Mouse (Mus musculus) spleen, adult 12 weeks (tissue): ENCODE data around the gene Plekhh3.
A peak's percentile ranks its signal among the peaks of the same experiment; 100 is the strongest.
"Not testable (repeated sequence)": the region's sequence is repeated elsewhere in the genome, so short reads cannot be mapped to it uniquely, and the experiment has no call there.

Experiments
- DNase-seq: peaks from one replicate; pipeline ENCODE4 v3.0.0; 2022; ENCODE audit warnings: low spot score

Plekhh3 gene

DNA sequence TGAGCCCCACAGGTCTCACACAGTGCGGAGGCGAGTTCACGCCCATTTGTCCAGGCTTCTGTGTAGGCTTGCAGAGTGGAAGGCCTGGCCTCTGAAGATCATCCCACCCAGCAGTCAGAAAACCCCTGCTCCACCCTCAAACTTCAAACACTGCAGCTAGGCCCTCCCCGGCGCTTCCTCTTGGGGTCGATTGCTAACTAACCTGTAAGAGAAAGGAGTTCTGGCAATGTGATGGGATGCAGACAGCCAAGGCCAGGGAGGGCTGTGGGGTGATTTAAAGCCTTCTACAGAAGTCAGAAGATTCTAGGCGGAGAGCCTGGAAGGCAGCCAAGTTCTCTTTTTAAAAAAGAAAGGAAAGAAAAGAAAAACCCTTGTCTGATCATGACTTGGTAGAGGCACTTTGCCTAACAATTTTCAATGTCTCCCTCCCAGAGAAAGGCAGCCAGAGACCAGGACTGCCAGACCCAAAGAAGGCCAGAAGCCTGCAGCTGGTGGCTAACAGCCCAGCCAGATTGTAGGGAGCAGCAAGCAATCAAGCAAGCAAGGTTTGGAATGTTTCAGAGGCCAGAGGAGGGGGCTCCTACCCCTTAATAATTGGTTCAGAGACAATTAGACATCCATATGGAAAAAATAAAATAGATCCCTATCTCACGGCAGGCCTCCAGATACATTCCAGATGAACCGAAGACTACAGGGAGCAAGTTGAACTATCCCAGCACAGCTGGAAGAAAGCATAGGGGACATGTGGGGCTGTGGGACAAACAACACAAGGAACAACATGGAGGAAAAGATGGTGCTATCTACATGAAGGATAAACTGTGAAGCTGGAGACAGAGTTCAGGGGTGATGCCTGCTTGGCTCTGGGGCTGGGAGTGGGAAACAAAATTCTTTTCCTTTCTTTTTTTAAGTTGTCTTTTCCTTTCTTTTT, 21.7 kb downstream of the Plekhh3 start:
- no peak for DNase-seq

GRCm38 (mm10) chr11:101148751-101149150, 22.4 kb downstream of the Plekhh3 start:
- DNase-seq: no peak

DNA sequence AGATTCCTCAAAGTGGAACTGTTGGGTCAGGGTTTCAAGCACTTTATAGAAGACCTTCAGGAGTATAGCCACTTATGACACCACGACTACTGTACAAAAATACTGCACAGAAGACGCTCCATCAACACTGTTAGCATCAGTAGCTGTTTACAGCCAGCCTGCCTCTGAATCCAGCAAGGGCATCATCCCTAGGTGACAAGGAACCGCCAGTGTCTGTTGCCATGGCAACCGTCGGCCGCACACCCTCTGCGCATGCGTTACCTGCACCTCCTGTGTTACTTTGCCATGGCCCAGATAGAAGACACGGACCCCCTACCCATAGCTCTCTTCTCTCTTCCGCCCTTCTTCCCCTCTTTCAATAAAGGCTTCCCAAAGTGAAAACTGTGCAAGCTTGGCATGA, 24.8 kb downstream of the Plekhh3 start:
- DNase-seq: no peak

- peak; percentile 34 for DNase-seq
These were observed 27.6 kb downstream of the Plekhh3 start for GRCm38 (mm10) chr11:101143338-101144225.

- no peak for DNase-seq
These were observed 28.8 kb downstream of the Plekhh3 start for GRCm38 (mm10) chr11:101142215-101142967.

DNA sequence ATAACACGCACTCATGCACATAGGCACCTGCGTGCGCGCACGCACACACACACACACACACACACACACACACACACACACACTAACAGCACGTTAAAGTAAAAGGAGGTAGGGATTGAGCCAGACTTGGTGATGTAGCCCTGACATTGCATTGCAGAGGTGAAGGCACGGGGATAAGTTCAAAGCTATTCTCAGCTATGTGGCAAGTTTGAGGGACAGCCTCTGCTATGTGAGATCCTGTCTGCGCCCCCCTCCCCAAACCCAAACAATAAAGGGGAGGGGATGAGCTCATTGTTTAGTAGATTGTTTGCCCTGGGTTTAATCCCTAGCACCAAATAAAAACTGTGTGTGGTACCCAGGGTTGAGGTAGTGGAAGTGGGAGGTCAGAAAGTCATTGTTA, 30.1 kb downstream of the Plekhh3 start:
- DNase-seq: no peak

DNA sequence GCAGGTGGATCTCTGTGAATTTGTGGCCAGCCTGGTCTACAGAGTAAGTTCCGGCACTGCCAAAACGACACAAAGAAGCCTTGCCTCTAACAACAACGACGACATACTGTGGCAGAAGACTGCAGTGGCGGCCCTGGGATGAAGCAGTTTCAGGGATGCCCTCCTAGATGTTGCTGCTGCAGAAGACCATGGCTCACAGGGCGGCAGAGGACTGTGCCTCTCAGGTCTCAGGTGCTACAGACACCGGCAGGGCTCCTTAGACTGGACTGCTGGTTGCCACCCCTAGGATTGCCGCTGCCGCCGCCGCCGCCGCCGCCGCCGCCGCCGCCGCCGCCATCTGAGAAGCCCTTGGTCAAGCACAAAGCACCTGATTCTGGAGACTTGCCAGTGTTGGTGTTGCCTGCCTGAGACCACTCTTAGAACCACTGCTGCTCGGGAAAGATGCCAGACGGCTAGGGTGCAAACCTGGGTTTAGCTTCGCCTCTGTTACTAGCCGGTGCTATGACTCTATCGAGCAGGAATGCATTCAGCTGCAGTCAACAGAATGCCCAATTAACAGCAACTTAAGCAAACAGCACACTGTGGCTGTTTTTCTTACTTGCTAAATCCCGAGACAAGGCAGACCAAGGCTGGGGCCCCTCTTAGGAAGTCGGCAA, 30.9 kb downstream of the Plekhh3 start:
- DNase-seq: no peak

DNA sequence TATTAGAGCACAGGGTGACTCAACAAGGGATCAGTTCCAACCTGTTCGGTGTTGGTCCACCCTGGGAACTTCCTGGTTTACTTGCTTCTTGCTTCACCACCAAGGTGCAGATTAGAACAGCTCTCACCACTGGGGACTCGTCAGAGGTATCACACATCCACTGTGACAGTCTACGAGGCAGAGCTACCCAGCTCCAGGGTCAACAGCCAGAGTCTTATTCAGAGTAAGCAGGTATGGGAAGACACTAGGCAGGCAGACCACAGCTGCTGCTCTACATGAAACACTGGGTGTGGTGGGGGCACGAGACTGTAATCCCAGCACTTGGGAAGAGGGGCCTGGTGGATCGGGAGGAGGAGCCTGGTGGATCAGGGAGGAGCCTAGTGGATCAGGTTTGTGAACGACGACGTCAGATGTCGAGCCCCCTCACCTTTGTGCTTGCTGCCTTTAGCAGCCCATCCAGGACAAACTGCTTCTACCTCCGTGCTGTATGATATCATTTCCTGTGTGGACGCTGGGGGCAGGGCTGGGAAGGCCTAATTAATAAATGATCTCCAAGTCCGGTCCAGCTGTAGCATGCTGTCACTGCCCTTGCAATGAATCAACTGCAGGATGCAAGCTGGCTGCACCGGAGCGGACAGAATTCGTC, 32.5 kb downstream of the Plekhh3 start:
- DNase-seq: no peak

- no peak for DNase-seq
These were observed 34.2 kb downstream of the Plekhh3 start for GRCm38 (mm10) chr11:101137000-101137399.

DNA sequence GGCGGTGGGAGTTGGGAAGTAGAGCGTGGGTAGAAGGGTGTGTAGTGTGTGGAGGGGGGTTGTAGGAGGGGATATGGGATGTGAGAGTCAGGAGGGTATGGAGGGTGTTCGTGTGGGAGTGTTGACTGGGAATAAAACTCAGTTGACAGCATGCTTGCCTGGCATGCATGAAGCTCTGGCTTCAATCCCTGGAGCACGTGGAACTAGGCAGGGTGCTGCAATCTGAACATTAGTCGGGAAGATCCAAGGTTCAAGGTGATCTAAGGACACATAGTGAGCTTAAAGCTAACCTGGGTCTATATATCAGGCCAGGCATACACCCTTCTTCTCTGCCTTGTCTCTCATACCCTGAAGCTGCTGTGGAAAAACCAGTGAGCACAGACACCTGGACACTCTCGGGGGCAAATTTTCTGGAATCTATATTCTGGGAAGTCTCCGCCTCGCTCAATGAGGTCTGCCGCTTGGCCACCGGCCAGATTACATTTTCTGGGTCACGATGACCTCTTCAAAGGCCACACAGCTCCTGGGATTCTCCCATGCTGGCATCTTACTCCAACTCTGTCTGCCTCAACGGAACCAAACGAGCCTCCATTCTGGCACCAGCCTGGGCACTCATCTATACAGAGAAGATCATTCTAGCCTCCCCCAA, 36.8 kb downstream of the Plekhh3 start:
- DNase-seq: no peak

- no peak for DNase-seq
These were observed 38.1 kb downstream of the Plekhh3 start for GRCm38 (mm10) chr11:101133037-101133436.

- no peak for DNase-seq
These were observed 39.5 kb downstream of the Plekhh3 start for GRCm38 (mm10) chr11:101131701-101132100.

GRCm38 (mm10) chr11:101131187-101131586, 40.0 kb downstream of the Plekhh3 start:
- DNase-seq: no peak

- no peak for DNase-seq
These were observed 40.9 kb downstream of the Plekhh3 start for GRCm38 (mm10) chr11:101130056-101130756.

GRCm38 (mm10) chr11:101128996-101129577, 42.1 kb downstream of the Plekhh3 start:
- DNase-seq: no peak

DNA sequence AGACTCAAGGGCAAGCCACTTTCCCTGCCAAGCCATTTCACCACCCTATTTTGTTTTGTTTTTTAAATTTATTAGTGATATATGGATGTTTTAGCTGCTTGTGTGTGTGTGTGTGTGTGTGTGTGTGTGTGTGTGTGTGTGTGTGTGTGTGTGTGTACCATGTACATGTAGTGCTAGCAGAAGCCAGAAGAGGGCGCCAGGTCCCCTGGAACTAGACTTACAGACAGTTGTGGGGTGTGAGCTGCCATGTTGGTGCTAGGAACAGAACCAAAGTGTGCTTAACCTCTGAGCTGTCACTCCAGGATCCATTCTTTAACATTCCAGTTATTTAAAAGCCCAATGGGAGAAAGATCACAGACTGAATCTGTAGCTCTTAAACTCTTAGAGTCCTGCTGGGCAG, 44.1 kb downstream of the Plekhh3 start:
- no peak for DNase-seq

GRCm38 (mm10) chr11:101125008-101125407, 46.1 kb downstream of the Plekhh3 start:
- DNase-seq: not testable (repeated sequence)

GRCm38 (mm10) chr11:101124494-101124893, 46.7 kb downstream of the Plekhh3 start:
- DNase-seq: not testable (repeated sequence)

DNA sequence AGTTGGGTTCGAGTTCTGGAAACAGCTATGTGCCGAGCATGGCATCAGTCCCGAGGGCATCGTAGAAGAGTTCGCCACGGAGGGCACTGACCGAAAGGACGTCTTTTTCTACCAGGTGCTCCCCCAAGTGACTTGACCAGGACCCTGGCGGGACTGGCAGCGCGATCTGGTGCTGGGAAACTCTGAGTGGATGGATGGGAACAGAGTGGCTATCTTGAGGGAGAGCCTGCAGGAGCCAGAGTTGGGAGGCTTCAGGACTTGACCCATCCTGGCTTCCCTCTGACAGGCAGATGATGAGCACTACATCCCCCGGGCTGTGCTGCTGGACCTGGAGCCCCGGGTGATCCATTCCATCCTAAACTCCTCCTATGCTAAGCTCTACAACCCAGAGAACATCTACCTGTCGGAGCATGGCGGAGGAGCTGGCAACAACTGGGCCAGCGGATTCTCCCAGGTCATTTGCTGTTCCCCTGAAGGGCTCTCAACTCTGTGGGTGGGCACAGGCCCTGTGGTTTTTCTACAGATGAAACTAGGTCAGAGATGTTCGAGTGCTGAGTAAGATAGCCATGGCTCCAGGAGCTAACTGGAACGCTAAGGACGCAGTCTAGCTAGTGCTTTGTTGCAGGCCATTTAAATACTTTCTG, 50.5 kb downstream of the Plekhh3 start:
- no peak for DNase-seq
